Mouse (Mus musculus) heart, embryonic 14.5 days (tissue): ENCODE data around the gene Mylk. TPM values are rescaled to one million over a fixed set of nuclear protein-coding genes. Genes with fewer than 3 reads are reported as not detected.

Experiments used
- ATAC-seq: fragments of 200-750 bp; cut with Nextera tagmentation; 2 replicates; pipeline ENCODE4 v1.8.0; 2017; ENCODE audit warnings: low read depth, moderate TSS enrichment; ENCODE audit not compliant: insufficient number of reproducible peaks, insufficient read depth, low FRiP score
- H3K27ac ChIP-seq, 2 experiments: fragments of 200-500 bp in 1 of 2; fragments of 300-500 bp in 1 of 2; sonication (generic) in 1 of 2; replicated peaks in 1 of 2; 2 replicates each; pipeline ENCODE4 v1.5.1; 2012 to 2014; ENCODE audit warnings: low read depth in 2 of 2, low read length in 2 of 2, control low read depth in 1 of 2, mild to moderate bottlenecking in 1 of 2, mixed read lengths in 1 of 2; ENCODE audit not compliant: control insufficient read depth in 1 of 2, insufficient read depth in 1 of 2
- H3K27me3 ChIP-seq: fragments of 300-500 bp; sonication (generic); 2 replicates; pipeline ENCODE4 v1.6.1; 2014; ENCODE audit warnings: mild to moderate bottlenecking, low read length, control low read depth; ENCODE audit not compliant: control insufficient read depth, insufficient read depth
- H3K36me3 ChIP-seq: fragments of 300-500 bp; sonication (generic); 2 replicates; pipeline ENCODE4 v1.6.1; 2014; ENCODE audit warnings: mild to moderate bottlenecking, control low read depth, low read length, mixed read lengths; ENCODE audit not compliant: control insufficient read depth, insufficient read depth
- H3K4me1 ChIP-seq, 2 experiments: fragments of 200-500 bp in 1 of 2; fragments of 300-500 bp in 1 of 2; sonication (generic) in 1 of 2; 2 replicates each; pipeline ENCODE4 v1.6.1; 2012 to 2014; ENCODE audit warnings: low read length in 2 of 2, control low read depth in 1 of 2, mixed read lengths in 1 of 2; ENCODE audit not compliant: control insufficient read depth in 2 of 2, insufficient read depth in 2 of 2
- H3K4me2 ChIP-seq: fragments of 300-500 bp; sonication (generic); 2 replicates; pipeline ENCODE4 v1.6.1; 2014; ENCODE audit warnings: mild to moderate bottlenecking, low read length
- H3K4me3 ChIP-seq, 2 experiments: fragments of 200-500 bp in 1 of 2; fragments of 300-500 bp in 1 of 2; sonication (generic) in 1 of 2; 2 replicates each; pipeline ENCODE4 v1.5.1; 2012 to 2014; ENCODE audit warnings: low read length in 2 of 2, mild to moderate bottlenecking in 2 of 2, control low read depth in 1 of 2, low read depth in 1 of 2, moderate library complexity in 1 of 2; ENCODE audit not compliant: control insufficient read depth in 1 of 2, insufficient read depth in 1 of 2
- H3K9ac ChIP-seq: fragments of 300-500 bp; sonication (generic); 2 replicates; pipeline ENCODE4 v1.6.1; 2014; ENCODE audit warnings: mild to moderate bottlenecking, low read length
- H3K9me3 ChIP-seq: fragments of 300-500 bp; sonication (generic); 2 replicates; pipeline ENCODE4 v1.6.1; 2016; ENCODE audit warnings: low read length, control low read depth; ENCODE audit not compliant: control insufficient read depth
- WGBS: fragments of 180-500 bp; shearing (Covaris S2); extraction: QIAGEN DNeasy Blood & Tissue Kit; methylation state at CpG from one replicate; pipeline ENCODE4 v1.1.7; 2014; 5-methylcytosine and 5-hydroxymethylcytosine counted together
- polyA plus RNA-seq: library from polyadenylated mRNA; unstranded; fragments of >200 nt; fragmentation: Nextera tagmentation; extraction: Ambion mirVana; gene quantifications from 2 replicates; pipeline ENCODE4 v1.2.1, GENCODE M21; 2014

Gene Mylk
- polyA plus RNA-seq, 1 experiment from 2014 or later = 8.5 TPM

- H3K9ac ChIP-seq = no peak overlapping the region
- peaks cover 11 to 17% of the 10 kb centered on the region in 2 experiments for H3K4me1 ChIP-seq
- H3K4me3 ChIP-seq = no peak overlapping the region
- no peak overlapping the region for H3K4me2 ChIP-seq
- H3K9me3 ChIP-seq = no peaks in the 10 kb centered on the region
- H3K27me3 ChIP-seq = no peaks in the 10 kb centered on the region
- H3K27ac ChIP-seq = no peak overlapping the region
- no peak for ATAC-seq
- WGBS = 91% methylated on average over 5 of the region's 5 CpGs
- no peaks in the 10 kb centered on the region for H3K36me3 ChIP-seq
Measured at GRCm38 (mm10) chr16:34968181-34968580, 223.2 kb downstream of the Mylk start.

- Histone ChIP-seq H3K4me1 (peaks cover 6 to 7% of the 10 kb centered on the region in 2 experiments; a peak in 2 of 4 replicates), H3K9me3 (no peaks in the 10 kb centered on the region), H3K27me3 (no peaks in the 10 kb centered on the region), H3K4me2 (no peak overlapping the region), H3K9ac (no peak overlapping the region), H3K36me3 (no peaks in the 10 kb centered on the region), H3K4me3 (no peak overlapping the region), H3K27ac (no peak overlapping the region)
- 75% methylated on average over 12 of the region's 12 CpGs for WGBS
- ATAC-seq = no peak
Measured at GRCm38 (mm10) chr16:34972471-34972870, 227.5 kb downstream of the Mylk start.

- H3K4me2 ChIP-seq = no peak overlapping the region
- H3K27me3 ChIP-seq = no peaks in the 10 kb centered on the region
- 42% methylated on average over 2 of the region's 2 CpGs for WGBS
- H3K4me1 ChIP-seq = peaks cover 7 to 10% of the 10 kb centered on the region in 2 experiments; a peak in 2 of 4 replicates
- no peaks in the 10 kb centered on the region for H3K36me3 ChIP-seq
- no peak for ATAC-seq
- no peak overlapping the region for H3K9ac ChIP-seq
- H3K27ac ChIP-seq = no peak overlapping the region
- no peak overlapping the region for H3K4me3 ChIP-seq
- no peaks in the 10 kb centered on the region for H3K9me3 ChIP-seq
Measured at GRCm38 (mm10) chr16:34975544-34975943, 230.5 kb downstream of the Mylk start.

- ATAC-seq = no peak
- no peaks in the 10 kb centered on the region for H3K9me3 ChIP-seq
- H3K36me3 ChIP-seq = no peaks in the 10 kb centered on the region
- H3K4me1 ChIP-seq = peaks cover 13 to 19% of the 10 kb centered on the region in 2 experiments; a peak in 2 of 4 replicates
- no peak overlapping the region for H3K9ac ChIP-seq
- 81% methylated on average over 13 of the region's 13 CpGs for WGBS
- no peaks in the 10 kb centered on the region for H3K27me3 ChIP-seq
- H3K4me2 ChIP-seq = no peak overlapping the region
- no peak overlapping the region for H3K4me3 ChIP-seq
- H3K27ac ChIP-seq = no peak overlapping the region
Measured at GRCm38 (mm10) chr16:34976630-34977029, 231.6 kb downstream of the Mylk start.

- H3K27me3 ChIP-seq = no peaks in the 10 kb centered on the region
- no peak overlapping the region for H3K9ac ChIP-seq
- WGBS = 88% methylated on average over 7 of the region's 7 CpGs
- H3K27ac ChIP-seq = no peak overlapping the region
- H3K4me1 ChIP-seq = peaks cover 19 to 29% of the 10 kb centered on the region in 2 experiments
- no peaks in the 10 kb centered on the region for H3K9me3 ChIP-seq
- H3K4me3 ChIP-seq = no peak overlapping the region
- H3K36me3 ChIP-seq = no peaks in the 10 kb centered on the region
- ATAC-seq = no peak
- H3K4me2 ChIP-seq = no peak overlapping the region
Measured at GRCm38 (mm10) chr16:34978018-34978417, 233.0 kb downstream of the Mylk start.

- no peaks in the 10 kb centered on the region for H3K9me3 ChIP-seq
- no peak for ATAC-seq
- no peaks in the 10 kb centered on the region for H3K36me3 ChIP-seq
- H3K4me1 ChIP-seq = peaks cover 23 to 35% of the 10 kb centered on the region in 2 experiments
- no peak overlapping the region for H3K27ac ChIP-seq
- no peaks in the 10 kb centered on the region for H3K27me3 ChIP-seq
- no peak overlapping the region for H3K4me2 ChIP-seq
- no peak overlapping the region for H3K4me3 ChIP-seq
- H3K9ac ChIP-seq = no peak overlapping the region
- WGBS = 90% methylated on average over 7 of the region's 7 CpGs
Measured at GRCm38 (mm10) chr16:34981009-34981408, 236.0 kb downstream of the Mylk start.

GRCm38 (mm10) chr16:34984203-34985030 lies 239.4 kb downstream of the Mylk start:
- peak overlapping the region; percentile 46 for H3K4me2 ChIP-seq
- peaks cover 23 to 35% of the 10 kb centered on the region in 2 experiments for H3K4me1 ChIP-seq
- peak overlapping the region; percentile 35 to 53; a peak in 3 of 4 replicates for H3K27ac ChIP-seq
- no peaks in the 10 kb centered on the region for H3K9me3 ChIP-seq
- no peak overlapping the region for H3K9ac ChIP-seq
- no peaks in the 10 kb centered on the region for H3K27me3 ChIP-seq
- WGBS = 31% methylated on average over 11 of the region's 11 CpGs
- no peaks in the 10 kb centered on the region for H3K36me3 ChIP-seq
- no peak for ATAC-seq
- no peak overlapping the region for H3K4me3 ChIP-seq

GRCm38 (mm10) chr16:34985031-34985346 lies 240.0 kb downstream of the Mylk start:
- Histone ChIP-seq H3K4me1 (peaks cover 23 to 35% of the 10 kb centered on the region in 2 experiments), H3K4me3 (no peak overlapping the region), H3K9ac (no peak overlapping the region), H3K27me3 (no peaks in the 10 kb centered on the region), H3K36me3 (no peaks in the 10 kb centered on the region), H3K9me3 (no peaks in the 10 kb centered on the region), H3K4me2 (no peak overlapping the region), H3K27ac (no peak overlapping the region)
- ATAC-seq = no peak
- 69% methylated on average over 2 of the region's 2 CpGs for WGBS
